Mouse (Mus musculus): ENCODE measurements around the gene B3gat1.

B3gat1 gene

GRCm38 (mm10) chr9:26776122-26776902, 42.8 kb downstream of the B3gat1 start:
- in situ Hi-C loops (cut with MboI, MseI), result loop anchor here (5.0 to 25.0 kb wide), 3 partner anchors 1129 to 1589 kb away; no protein-coding TSS in a partner anchor

GRCm38 (mm10) chr9:26778421-26778820, 44.9 kb downstream of the B3gat1 start:
- in situ Hi-C loops (cut with MboI, MseI), result loop anchor here (5.0 to 25.0 kb wide), 3 partner anchors 1131 to 1591 kb away; no protein-coding TSS in a partner anchor

- in situ Hi-C loops (cut with MboI, MseI), result loop anchor here (25.0 kb wide), 1 partner anchor 1596 kb away; no protein-coding TSS in a partner anchor
Measured at GRCm38 (mm10) chr9:26783414-26783975, 50.0 kb downstream of the B3gat1 start.

- in situ Hi-C loops (cut with MboI, MseI), result loop anchor here (25.0 kb wide), 1 partner anchor 1606 kb away; no protein-coding TSS in a partner anchor
Measured at GRCm38 (mm10) chr9:26792829-26793228, 59.3 kb downstream of the B3gat1 start.

GRCm38 (mm10) chr9:26798205-26798604, 64.7 kb downstream of the B3gat1 start:
- in situ Hi-C loops (cut with MboI, MseI), result loop anchor here (25.0 kb wide), 1 partner anchor 1611 kb away; no protein-coding TSS in a partner anchor

GRCm38 (mm10) chr9:26798731-26799130, 65.2 kb downstream of the B3gat1 start:
- in situ Hi-C loops (cut with MboI, MseI), result loop anchor here (25.0 kb wide), 1 partner anchor 1611 kb away; no protein-coding TSS in a partner anchor

- in situ Hi-C loops (cut with MboI, MseI), result no loop called here
Measured at GRCm38 (mm10) chr9:26800357-26800756, 66.8 kb downstream of the B3gat1 start.

GRCm38 (mm10) chr9:26804321-26804720, 70.8 kb downstream of the B3gat1 start:
- in situ Hi-C loops (cut with MboI, MseI), result no loop called here

- in situ Hi-C loops (cut with MboI, MseI), result no loop called here
Measured at GRCm38 (mm10) chr9:26805935-26806666, 72.6 kb downstream of the B3gat1 start, which contains the start of gene Glb1l2. TSS of gene Glb1l2 (minus strand) at chr9:26806468.

- in situ Hi-C loops (cut with MboI, MseI), result no loop called here
Measured at GRCm38 (mm10) chr9:26808735-26809134, 75.2 kb downstream of the B3gat1 start.

Measured in regulatory T cell (primary cell).